Mouse (Mus musculus) neural tube, embryonic 10.5 days (tissue): ENCODE results near the gene Aknad1.

Experiments
- DNase-seq: peaks from one replicate; pipeline ENCODE4 v3.0.0-alpha.2; 2017; ENCODE audit warnings: low spot score; ENCODE audit errors: extremely low spot score

The Aknad1 gene

DNA sequence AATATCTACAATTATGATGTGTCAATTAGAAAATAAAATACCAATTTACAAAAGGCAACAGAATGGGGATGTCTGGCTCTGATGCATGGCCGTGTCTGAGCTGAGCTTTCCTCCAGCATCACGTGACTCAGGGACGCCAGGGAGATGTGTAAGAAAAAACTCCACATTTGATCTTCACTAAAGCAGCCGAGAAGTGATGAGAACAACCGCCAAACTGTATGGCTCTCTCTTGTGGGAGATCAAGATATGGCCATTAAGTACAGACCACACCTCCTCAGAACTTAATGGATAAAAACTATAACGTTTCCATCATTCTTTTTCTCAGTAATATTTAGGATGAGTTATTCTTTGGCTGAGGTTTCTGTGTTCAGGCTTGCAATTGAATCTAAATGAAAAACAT is 11.6 kb downstream of the Aknad1 start:
- DNase-seq, result no peak

DNA sequence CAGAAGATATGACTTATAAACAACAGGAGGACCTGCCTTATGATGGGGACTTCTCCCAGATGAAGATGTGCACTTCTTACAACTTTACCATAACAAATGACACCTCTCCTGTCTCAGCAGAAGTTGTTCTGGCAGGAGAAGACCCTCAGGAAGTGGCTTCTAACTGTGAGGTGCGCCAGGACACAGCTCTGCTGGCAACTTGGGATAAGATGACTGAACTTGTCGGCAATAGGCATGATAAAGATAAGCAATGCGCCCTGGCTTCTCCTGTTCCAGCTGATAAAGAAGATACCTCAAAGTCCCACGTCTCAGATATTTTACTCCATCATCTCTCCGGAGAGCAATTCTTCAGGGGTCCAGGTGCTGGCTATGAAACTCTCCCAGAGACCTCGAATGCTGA is 12.2 kb downstream of the Aknad1 start:
- DNase-seq, result no peak

DNA sequence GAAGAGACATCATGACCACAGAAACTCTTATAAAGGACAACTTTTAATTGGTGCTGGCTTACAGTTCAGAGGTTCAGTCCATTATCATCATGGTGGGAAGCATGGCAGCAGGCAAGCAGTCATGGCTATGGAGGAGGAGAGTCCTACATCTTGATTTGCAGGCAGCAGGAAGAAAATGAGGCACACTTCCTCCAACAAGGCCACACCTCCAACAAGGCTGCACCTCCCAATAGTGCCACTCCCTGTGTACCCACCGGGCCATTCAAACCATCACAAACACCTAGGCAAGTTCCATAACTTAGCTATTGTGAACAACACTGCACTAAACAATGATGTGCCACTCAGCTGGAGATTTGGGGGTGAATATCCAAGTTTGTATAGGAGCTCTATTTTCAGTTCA is 15.1 kb downstream of the Aknad1 start:
- no peak for DNase-seq

DNA sequence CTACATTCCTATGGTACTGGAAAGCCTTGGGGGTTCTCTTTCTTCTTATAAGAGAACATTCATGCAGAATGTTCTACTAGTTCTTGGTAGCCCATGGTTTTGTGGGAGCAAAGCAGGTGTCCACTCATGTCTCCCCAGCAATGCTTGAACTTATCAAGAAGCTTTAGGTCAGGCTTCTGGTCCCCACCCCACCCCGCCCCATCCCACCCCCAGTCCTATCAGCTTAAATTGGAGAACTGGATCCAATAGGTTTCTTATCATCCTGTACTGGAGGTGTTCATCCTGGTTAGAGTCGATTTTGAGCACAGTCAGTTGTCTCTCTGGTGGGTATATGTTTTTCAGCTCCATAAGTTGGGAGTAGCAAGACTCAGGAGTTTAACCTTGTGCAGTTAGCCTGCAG is 16.1 kb downstream of the Aknad1 start:
- no peak for DNase-seq

DNA sequence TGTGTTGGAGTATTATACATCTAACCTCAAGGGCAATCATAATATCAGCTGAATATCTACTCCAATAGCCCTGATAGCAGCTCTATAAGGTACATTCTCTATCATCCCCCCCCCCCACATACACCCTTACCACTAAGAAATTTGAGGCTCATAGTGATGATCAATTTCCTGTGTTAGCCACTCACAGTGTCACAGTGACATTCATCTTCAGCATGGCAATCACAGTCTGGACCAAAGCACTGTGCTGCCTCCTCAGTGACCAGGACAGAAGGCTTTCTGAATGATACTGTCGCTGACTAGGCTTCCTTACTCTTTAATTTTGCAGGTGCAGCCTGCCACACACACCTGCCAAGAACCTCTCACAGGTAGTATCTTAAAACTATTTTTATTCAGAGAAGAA is 16.7 kb downstream of the Aknad1 start:
- no peak for DNase-seq

DNA sequence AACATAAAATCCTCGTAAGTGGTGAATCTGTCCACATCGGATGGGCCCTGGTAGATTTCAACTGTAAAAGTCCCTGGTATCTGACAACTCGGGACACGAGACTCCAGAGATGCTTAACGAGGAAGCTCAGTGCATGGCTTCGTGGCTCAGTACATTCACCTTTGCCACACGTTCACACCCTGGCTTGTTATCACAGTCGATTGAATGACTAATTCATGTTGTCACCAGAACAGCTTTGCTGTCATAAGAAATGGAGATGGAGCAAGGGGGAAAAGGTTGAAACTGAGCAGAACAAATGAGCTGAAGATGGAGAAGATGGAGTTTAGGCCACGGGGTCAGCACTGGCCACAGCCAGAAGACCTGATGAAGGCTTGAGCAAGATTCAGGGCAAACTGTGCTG is 18.1 kb downstream of the Aknad1 start:
- DNase-seq, result no peak

DNA sequence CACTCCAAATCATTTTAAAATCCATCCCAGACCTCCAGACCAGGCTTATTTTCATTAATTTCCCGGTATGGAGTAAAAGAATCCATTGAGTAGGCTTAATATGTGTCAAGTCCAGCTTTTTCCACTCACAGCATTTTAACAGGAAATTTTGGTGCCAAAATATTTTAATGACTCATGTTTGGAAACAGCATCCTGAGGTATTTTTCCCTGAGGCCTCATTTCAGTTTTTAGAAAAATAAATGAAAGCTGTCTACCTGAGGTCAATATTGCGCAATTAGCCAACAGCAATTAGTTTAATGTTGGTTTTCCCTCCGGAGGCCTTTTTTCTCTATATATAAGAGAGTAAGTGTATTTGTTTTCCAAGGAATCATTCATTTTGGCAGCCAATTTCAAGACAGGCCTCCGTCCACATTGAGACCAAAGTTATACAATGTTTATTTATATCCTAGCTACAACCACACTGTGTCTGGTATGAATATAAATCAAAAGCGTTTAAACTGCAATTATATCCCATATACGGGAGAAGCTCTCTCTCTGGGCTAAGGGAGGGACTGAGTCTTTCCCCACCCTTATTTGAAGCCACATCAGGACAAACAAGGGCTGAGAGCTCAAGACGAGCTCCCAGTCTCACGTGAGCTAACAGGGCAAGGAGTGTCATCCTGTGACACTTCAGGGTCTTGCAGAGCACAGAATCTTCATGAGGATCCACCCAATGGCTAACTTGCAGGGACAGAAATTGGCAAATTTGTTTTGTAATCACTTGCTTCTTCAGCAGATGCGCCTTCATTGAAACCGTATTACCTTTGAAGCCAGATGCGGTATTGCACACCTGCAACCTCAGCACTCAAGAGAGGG is 20.3 kb downstream of the Aknad1 start:
- DNase-seq, result no peak

DNA sequence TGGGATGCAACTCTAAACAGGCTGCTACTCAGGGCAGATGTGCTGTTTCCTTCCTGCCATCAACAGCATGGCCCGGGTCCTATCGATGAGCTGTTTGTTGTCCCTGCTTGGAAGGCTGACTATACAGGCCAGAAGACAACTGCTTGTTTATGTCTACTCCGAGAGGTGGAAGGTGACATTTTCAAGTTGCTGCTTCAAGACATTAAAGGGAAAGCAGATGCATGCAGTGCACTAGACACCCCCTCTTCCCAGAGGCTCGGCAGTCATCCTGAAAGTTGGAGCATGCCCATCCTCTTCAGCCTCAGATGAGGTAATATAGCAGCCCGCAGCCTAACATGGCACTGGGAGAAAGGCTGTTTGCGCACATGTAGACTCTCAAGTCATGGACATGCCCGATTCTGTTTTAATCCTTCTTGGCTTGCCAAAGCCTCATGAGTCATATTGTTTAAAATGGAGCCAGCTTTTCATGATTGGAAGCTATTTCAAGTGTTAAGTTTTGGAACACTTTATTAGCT is 23.2 kb downstream of the Aknad1 start:
- no peak for DNase-seq

DNA sequence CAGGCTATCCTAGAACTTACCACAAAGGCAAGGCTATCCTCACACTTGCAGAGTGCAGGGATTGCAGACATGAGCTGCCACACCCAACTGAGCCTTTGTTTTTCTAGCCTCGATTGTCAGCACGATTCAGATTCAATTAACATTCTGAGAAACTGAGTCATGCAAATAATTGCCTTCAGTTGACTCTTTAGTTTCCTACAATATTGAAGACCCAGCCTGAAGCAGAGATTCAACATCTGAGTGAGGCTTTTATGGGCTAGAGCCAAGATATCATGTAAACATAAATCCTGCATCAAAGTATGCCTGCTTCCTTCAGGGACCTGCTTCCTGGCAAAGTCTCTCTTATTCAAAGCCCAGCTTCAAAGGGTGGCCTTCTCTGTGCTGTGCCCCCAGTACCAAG is 24.2 kb downstream of the Aknad1 start:
- no peak for DNase-seq

DNA sequence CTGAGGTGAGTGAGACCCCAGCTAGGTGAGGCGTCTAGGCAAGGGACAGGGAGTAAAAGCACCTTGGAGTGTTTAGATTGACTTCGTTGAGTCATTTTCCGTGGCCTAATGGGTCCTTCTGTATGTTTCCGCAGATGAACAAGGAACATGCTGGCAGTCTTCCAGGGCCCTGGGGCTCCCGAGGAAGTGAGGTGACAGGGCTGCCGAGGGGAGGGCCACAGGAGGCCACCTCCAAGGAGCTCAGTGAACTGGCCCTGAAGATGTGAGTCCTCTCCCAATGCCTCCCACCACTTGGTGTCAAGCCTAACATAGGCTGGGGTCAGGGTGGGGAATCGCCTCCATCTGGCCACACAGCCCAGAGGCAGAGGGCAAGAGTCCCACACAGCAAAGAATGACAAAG is 25.5 kb downstream of the Aknad1 start:
- no peak for DNase-seq

DNA sequence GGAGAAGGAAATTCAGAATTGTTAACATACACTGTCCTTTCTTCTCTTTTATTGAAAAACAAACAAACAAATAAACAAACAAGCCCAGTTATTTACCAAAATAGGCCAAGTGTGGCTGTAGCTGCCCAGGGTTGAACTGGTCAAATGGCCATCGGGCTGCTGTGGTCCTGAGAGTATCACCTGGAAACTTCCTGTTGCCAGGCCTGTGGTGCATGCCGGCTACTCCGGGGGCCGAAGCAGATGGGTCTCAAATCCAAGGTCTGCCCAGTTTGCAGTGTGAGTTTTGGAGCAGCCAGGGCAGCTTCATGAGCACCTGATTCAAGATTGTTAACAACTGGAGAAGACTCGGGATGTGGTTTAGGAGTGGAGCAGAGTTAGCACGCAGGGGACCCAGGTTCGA is 26.0 kb downstream of the Aknad1 start:
- DNase-seq, result no peak

DNA sequence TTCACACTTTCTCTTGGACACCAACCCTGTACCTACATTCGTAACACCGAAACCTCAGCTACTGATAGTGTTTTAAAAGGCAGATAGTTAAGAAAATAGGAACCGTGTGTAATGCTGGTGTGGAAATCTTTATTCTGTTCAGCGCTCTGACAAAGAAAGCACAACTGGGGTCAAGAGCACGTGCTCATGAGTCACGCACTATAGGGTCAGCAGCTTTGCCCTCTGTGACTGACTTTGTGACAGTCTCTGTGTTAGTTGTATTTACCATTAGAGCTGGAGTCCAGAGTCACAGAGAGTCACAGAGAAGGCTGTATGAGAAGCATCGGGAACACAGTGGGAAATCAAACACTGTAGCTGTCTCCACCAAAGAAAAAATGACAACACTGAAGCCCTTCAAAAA is 27.5 kb downstream of the Aknad1 start:
- no peak for DNase-seq

DNA sequence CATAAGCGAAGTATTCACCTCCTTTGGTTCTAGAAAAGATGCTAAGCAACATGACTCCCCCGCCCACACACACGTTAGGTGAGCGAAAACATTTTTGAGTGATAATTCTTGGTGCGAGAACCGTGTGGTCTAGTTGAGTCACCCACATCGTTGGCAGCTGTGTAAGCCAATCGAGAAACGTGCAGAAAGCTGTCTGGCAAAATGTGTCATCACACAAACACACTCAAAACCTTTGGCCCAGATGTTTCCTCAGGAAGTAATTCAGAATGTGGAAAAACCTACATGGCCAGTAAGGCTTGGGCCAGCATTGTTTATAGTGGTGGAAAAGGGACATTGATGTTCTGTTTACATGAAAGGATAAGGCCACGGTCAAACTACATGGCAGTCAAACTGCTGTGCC is 28.0 kb downstream of the Aknad1 start:
- DNase-seq, result no peak

DNA sequence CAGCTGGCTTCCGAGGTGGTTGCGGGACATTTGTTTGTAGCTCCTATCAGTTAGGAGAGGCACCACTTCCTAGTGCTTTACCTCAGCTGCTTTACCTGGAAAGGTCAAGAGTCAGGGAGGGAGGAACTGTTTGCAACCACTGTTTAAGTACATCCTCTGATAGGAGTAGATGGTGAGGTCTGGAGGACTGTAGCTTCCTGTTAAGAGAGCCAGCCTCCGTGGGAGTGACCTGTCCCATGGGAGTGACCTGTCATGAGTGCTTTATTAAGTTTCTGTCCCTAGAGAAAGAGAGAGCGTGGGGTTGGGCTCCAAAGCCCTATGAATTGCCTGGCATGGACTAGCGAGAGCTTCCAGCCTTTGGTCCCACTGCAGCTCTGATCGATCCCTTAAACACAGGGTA is 30.1 kb downstream of the Aknad1 start:
- DNase-seq, result no peak

DNA sequence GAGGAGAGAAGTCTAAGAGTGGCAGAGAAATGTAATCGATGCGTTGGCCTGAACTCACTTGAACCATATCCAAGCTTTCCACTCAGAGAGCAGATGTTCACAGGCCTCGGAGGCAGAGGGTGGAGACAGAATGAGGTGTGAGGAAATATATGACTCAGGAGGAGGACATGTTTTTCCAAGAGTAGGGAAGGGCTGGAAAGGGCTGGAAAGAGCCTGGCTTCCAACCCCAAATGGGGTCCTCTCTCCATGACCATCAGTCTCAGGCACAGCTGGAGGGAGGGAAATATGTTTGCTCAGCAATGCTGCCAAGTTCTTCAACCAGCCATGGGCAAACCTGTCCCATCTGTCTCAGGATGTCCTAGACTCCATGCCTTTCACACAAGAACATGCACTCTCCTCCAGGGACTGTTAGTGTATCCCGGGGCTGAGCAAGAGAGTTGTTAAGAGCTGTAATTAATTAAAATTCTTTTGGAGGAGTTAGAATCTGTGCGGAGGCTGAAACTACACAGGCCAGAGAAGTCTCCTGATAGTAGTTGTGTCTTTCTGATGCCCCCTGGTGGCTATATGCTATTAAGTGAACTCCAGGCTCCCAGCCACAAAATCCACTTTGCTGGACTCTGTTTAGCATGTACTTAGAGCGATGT is 31.4 kb downstream of the Aknad1 start:
- DNase-seq, result peak; percentile 53

DNA sequence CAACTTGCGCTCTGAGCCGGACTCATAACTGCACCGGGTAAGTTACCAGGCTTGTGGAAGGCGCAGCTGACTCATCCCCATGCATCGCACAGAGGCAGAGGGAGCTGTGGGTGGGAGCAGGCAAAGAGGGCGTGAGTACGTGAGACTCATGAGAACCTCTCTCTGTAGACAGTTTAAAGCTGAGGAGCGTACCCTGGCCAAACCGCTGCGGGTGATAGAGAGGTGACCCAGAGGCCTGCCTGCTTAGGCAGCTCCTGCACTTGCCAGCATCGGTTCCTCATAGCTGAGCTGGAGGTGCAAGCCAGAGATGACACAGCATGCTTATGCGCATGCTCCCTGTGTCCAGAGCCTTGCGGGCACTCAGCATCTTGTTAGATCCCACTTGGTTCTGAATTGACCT is 32.8 kb downstream of the Aknad1 start:
- no peak for DNase-seq

DNA sequence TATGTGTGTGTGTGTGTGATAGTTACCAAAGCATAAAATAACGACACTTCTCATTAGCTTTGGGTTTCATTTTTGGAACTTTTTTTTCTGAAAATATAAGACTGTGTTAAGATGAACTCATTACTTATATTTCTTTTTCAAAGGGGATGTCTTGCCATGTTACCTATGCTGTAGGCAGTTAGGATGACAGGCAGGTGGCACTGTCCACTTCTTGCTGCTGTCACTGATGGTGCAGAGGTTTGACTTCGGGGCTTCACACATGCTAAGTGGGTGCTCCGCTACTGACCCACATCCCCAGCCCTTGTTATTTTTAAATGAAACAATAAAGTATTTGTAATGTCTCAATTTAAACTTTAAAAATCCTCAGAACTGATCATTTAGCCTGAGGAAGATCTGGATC is 33.4 kb downstream of the Aknad1 start:
- no peak for DNase-seq

DNA sequence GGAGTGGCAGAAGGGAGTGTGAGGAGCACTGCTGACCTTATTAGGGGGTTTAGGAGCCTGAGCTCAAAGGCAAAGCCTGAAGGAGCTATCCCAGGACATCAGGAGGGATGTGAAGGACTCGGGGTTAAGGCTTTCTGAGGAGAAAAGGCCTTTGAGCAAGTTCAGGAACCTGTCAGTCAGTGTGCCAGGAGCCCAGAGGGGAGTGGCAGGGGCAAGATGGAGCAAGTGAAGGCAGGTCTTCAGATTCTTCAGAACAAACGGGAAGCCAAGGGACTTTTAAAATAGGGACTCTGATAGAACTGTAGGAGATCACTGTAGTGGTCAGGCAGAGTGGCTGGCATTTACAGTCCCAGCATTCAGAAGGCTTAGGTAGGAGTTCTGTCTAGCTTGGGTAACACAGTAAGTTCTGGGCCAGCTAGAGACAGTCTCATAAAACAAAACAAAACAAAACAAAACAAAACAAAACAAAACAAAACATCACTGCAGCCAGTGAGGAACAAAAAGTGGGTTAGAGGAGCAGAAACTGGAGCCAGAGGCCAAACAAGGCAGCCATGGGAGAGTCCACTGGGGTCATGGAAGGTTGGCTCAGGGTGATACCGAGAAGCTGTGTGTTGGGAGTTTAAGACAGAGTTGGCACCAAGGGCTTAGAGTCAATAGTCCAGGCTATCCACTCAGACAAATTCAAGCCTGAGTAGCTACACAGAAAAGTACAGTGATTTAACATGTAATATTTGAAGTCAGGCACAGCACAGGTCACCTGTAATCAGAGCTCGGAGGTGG is 39.5 kb downstream of the Aknad1 start:
- no peak for DNase-seq

DNA sequence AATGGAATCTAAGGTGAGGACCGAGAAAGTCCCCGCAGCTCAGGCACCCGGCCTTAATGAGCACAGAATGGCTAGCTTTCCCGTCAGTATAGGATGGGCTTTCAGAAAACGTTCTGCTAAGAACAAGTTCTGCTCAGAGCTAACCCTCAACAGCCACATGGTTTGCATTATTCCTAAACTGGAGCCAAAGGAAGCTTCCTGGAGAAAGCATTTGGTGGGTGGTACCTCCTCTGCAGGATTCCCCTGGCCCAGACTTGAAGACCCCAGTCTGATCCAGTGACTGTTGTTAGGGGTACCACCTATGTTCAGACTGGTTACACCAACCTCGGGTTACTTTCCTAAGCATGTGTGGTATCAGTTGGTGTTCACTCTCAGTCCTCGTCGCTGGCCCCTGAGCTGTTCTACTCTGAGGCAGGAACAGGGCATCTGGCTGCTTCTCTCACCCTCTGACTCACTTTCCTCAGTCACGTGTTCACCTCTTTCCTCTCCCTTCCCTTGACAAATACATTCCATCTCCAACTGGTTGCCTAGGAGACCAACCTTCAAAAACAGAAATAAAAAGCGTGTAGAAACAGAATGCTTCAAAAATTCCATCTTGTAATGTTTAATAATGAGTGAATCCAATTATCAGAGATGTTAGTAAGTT is 41.9 kb downstream of the Aknad1 start:
- DNase-seq, result no peak

DNA sequence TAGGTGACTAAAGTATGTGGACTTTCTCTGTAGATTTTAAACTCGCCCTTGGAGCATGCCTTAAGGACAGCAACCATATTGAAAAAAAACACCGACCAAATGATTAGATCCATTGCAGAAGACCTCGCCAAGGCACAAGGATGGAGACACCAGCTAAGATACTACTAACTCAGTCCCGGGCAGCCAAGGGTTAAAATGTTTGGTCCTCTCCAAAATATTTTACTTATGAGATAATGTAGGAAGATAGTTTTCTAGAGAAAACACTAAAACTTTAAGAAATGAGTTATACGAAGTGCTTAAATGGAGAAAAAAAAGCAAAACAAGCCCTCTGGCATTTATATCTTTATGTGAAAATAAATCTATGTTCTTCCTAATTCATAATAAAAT is 42.4 kb downstream of the Aknad1 start:
- no peak for DNase-seq

DNA sequence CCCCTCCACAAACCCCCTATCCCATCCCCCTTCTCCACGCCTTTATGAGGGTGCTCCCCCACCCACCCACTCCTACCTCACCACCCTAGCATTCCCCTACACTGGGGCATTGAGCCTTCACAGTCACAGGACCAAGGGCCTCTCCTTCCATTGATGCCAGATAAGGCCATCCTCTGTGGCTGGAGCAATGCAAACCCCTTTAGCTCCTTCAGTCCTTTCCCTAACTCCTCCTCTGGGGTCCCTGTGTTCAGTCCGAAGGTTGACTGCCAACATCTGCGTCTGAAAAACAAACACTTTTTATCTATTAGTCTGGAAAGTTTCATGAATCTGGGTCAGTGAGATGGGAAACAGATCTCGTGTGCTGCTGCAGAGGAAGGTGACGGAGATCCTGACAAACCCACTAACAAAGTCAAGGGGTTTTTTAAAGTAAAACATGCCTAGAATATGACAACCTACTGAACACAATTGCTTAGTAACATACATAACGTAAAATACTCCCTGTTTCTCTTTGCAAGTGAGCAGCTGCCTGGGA is 43.0 kb downstream of the Aknad1 start:
- DNase-seq, result no peak
